Mouse (Mus musculus) brain, adult 2 months (tissue): Measurements from ENCODE around the gene Myl4.
A peak's percentile ranks its signal among the peaks of the same experiment; 100 is the strongest.

Experiments used
- DNase-seq: peaks from one replicate; pipeline ENCODE4 v3.0.0; 2011; ENCODE audit warnings: low read depth, low spot score

The Myl4 gene

DNA sequence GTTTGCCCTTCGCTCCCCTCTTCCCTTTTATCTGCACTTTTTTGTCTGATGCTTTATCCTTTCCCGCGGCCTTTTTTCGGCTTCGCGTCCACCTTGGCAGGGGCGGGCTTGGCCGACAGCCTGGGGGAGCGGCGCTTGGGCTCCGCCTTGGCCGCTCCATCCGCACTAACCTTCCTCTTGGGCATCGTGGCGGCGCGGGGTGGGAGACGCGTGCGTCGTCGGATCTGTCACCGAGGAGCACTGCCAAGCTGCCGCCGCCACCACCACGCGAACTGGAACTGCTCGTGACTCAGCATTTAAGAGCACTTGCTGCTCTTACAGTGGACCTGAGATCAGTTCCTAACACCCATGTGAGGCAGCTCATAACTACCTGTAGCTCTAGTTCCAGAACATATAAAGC, 20.9 kb downstream of the Myl4 start:
- peak; percentile 74 for DNase-seq

DNA sequence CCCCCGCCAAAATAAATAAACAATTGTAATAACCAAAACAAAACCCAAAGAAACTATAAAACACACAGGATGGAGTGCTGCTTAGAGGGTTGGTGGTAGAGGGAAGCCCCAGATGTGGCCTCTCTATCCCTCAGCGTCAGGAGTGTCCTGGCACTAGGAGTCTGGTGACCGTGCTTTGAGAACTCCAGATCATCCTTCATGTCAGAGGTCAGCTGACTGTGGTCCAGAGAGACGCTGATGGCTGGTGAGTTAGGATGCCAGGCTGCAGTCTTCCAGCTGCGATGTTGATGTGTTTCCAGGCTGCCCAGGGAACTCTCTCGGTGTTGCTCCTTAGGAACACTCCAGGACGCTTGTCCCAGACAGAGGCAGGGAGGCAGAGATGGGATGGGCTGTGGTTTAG, 21.6 kb downstream of the Myl4 start:
- no peak for DNase-seq

DNA sequence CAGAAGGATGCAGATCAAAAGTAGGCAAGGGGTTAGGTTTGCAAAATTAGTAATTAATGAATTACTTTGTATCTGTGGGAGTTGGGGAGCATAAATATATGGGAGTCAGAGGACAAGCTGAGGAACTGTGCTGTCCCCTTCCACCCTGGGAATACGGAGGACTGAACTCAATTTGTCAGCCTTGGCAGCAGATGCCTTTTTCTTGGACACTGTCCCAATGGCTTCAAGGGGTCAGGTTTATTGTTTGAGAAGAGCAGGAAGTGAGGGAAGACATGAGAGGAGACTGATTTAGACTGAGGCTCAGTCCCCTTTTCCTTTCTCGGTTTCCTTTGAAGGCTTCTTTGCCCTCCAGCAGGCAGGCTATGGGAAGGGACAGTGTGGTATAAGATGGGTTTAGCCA, 22.1 kb downstream of the Myl4 start:
- DNase-seq = no peak

DNA sequence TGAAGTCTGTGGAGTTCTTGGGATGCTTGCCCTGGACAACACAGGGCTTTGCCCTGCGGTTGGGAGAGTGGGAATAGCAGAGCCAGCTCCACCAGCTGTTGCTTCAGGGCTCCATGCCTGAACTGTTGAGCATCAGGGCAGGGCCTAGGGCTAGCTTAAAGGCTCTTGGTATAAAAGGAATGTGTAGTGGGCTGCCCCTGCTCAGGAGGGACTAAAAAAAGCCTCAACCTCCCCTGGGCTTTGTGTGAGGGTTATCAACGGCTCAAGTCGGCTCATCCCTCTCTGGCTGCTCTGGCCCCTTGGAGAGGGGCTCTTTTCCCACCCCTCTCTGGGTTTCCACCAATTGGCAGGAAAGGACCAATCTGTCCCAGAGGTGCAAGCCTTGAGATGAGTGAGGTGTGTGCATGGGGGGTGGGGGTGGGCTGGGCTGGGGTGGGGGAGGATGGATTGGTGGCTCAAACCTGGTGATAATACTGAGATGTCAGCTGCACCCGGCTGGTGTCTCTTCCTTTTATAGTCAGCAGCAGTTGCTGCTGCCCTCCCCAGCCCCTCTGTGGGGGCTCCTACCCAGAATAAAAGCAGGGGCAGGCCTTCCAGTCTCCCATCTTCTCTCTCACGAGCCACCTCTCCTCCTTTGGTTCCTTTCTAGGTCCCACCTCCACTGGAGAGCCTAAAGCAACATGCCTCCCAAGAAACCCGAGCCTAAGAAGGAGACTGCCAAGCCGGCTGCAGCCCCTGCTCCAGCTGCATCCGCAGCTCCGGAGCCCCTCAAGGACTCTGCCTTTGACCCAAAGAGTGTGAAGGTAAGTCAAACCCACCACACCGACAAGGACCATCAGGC, 26.5 kb downstream of the Myl4 start:
- no peak for DNase-seq

DNA sequence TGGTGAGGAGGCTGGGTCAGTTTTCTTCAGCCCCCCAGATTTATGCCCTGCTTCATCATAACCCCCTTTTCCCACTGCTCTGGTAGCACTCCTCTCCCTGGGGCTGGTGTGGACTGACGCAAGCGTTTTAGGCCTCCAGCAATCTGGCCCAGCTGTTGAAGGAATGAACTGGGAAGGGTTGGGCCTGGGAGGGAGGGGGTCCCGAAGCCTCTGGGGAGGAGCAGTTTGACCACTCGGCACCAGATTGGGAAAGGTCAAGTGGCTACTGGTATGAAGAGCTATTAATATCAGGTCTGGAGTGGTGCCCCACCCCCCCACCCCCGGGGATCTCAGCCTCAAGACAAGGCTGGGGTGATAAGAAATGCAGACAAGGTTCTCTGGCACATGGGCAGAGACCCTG, 27.6 kb downstream of the Myl4 start:
- no peak for DNase-seq

DNA sequence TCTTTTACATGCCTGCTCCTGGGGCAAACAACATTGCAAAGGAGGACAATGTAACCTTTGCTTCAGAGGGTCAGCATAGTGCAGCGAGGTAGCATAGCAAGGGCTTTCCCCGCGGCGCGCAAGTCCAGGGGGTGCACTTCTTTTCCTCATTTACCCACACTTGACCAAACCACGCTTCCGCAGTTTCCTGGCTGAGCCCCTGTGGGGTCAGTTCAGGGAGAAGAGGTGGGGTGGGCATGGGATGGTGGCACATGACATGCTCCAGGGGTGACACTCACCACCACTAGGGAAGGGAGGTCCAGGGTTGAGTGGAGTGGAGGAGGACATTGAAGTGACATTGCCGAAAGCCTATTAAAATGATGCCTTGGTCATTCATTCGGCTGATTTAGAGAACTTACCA, 28.6 kb downstream of the Myl4 start:
- DNase-seq = no peak

DNA sequence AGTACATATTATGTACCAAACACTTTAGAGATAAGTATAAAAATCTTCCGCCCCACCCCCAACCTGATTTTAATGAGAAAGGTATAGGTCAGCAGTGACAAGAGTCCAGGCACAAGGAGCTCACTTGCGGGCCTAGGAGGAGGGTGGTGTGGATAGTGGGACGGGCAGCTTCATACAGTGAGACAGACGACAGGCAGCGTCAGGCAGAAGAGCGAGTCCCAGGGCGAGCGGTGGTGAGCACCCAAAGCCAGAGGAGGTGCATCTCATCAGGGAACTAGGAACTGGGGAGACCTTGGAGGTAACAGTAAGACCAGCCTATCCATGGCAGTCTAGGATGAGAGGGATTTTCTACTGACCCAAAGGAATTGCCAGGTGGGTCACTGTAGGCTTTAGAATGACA, 29.1 kb downstream of the Myl4 start:
- no peak for DNase-seq

DNA sequence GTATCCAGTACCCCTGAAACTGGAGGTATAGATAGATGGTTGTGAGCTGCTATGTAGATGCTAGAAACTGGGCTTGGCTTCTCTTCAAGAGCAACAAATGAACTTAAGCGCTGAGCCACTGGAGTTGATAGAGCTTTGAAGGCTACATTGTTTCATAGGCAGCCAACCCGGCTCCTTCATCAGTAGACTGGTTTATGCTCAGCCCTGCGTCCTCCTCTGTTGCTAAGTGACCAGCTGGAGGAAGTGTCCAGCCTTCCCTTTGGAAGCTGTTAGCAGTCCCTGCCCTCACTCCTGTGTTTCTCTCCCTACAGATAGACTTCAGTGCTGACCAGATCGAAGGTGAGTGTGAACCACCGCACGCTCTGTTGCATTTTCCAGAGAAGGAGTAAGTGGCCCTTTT, 29.6 kb downstream of the Myl4 start:
- DNase-seq = peak; percentile 36

DNA sequence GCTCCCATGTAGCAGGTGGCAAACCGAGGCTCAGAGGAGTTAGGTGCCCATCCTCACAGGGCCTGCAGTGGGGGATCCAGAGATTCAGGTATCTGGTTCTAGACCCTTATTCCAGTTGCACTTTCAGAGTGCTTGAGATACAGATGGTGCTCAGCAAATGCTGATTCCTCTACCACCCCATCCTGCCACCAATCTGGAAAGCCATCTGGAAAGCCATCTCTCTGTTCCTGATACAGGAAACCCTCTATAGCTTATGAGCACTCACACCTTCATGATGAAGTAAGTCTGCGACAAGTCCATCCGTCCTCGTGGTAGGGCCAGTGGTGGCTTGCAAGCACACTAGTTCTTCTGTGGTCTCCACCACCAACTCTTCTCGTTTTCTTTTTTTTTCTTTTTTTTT, 30.1 kb downstream of the Myl4 start:
- peak; percentile 65 for DNase-seq

DNA sequence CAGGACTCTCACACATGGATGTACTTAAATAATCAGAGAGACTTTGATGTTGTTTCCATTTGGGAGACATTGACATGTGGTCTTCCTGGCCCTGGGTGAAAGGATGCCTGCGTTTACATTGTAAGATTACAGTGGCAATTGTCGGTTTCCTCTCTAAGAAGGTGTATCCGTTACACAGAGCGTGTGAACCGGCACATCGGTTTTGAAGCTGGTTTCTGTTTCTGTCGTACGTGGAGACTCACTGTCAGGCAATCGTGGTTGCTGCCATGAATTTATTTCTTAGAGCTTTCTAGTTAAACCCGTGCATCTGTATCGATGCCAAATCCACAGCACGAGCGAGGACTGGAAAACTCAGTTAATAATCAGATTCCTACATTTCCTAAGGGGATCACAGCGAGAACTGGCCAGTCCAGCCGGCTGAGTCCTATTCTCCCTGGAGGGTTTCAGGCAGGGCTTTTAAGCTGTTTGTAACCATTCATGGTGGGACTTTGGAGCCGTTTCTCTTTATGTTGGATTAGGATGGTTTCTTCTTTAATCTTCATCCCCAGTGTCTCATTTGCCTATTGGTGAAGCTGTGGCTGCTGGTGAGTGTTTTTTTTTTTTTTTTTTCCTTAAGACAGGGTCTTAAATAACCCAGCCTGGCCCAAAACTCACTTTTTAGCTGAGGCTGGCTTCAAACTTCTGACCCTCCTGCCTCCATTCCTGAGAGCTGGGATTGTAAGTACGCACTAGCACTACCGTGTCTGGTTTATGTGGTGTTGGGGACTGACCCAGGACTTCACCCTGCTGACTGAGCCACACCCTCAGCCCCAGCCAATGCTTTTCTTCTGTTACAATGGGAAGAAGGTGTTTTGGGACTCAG, 31.2 kb downstream of the Myl4 start:
- DNase-seq = no peak

DNA sequence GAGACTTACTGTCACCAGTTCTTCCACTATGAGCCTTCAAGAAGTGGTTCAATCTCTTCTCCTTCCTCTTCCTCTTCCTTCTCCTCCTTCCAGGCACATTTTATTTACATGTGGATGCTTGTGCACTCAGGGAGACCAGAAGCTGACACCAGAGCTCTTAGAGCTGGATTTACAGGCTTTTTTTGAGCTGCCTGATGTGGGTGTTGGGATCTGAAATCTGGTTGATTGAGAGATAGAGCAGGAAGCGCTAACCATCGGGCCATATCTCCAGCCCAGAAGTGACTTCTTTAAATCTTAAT, 31.8 kb downstream of the Myl4 start:
- DNase-seq = no peak

DNA sequence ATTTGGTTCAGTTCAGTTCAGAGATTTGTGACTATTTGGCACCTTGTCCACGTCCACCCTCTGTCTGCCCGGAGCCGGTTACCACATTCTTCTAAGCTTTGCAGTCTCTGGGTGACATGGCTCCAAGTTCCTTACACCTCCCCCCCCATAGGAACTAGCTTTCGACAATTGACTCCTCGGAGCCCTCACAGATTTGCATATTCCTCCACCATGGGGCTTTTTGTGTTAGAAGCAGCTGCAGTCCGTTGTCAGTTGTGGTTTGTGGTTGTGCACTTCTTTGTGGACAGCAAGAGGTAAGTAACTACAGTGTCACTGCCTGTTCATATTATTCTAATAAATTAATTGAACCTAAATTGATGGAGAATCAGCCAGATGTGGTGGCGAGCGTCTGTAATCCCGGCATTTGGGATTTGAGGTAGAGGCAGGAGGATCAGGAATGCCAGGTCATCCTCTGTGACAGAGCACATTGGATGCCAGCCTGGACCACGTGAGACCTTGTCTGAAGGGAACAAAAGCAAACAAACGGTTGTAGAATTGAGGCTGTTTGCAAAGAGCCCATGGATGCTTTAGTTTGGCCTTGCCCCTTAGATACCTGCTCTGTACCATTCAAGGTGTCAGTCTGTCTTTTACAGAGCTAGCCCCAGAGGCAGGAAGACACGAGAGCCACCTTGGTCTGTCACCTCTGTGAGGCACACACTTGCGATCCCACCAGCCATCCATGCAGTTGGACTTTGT, 32.3 kb downstream of the Myl4 start:
- DNase-seq = no peak

DNA sequence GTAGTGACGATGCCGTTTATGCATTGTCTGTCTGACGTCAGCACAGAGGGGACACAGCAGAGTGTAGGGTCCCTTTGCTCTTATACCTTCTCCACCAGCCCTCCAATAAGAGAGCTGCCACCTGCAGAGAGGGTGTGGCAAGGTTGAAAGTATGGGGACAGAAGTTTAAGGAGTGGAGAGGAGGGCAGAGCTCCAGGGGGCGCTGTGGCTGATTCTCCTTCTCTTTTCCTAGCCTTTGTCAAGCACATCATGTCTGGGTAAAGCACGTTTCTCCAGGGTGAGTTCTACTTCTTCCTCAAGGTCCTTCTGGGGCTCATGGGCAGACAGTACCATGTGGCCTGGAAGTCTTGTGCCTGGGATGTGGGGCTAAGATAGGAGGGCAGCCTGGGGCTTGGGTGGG, 35.0 kb downstream of the Myl4 start:
- no peak for DNase-seq

DNA sequence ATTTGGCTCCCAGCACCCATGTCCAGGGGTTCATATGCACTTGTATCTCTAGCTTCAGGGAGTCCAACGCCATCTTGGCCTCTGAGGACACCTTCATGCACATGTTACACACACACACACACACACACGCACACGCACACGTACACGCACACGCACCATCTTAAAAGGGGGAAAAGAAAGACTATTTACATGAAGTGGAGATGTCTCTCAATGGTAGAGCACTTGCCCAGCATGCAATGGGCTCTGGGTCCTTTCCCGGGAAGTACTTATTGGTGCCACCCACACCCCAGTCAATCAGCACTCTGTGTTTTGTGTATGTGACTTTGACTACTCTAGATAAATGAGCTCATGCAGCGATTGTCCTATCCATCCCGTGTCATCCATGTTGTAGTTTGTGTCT, 37.4 kb downstream of the Myl4 start:
- DNase-seq = no peak

DNA sequence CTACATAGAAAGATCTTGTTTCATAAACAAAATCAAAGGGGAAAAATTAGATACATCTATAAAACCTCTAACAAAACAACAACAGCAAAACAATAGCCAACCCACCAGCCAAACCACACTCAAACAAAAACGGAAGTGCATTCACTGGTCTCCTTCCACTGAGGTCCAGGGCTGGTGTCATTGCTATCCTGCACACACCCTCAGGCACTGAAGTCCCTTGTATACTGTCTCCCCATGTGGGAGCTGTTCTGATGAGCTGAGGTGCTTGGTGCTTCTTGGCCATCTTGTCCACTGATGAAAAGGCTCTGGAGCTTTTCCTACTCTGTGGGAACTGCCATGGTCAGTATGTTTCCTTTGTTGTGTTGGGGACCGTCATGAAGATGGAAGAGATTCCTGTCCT, 38.0 kb downstream of the Myl4 start:
- no peak for DNase-seq

DNA sequence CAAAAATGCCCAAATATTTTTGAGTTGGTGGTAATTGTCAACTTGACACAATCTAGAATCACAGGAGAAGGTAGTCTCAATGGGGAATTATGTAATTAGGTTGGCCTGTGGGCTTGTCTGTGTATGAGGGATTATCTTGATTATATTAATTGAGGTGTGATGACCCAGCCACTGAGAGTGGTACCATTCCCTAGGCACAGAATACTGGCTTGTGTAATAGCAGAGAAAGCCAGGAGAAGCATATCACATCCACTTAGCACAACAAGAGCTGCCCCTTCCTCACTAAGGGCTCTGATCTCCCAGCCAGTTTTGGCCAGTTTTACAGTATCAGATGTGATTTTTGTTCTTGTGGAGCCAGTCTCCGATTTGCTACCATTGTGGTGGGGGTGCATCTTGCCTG, 39.1 kb downstream of the Myl4 start:
- no peak for DNase-seq

DNA sequence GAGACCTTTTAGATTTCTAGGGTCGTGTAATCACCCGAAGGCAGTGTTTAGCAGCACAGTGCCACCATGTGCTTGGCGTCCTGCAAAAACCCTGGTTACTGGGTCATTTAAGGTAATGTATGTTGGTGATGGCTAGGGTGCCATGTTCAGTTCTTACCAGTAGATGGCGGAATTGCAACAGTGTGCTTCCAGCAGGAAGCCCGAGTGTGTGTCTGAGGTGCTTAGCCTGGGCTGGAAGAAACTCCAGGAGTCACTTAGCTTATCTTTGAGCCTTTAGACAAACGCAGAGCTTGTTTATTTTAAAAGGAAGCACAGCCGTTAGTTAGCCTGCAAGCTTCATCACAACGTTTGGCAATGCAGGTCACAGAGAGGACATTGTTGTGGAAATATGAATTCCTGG, 39.7 kb downstream of the Myl4 start:
- DNase-seq = peak; percentile 94

DNA sequence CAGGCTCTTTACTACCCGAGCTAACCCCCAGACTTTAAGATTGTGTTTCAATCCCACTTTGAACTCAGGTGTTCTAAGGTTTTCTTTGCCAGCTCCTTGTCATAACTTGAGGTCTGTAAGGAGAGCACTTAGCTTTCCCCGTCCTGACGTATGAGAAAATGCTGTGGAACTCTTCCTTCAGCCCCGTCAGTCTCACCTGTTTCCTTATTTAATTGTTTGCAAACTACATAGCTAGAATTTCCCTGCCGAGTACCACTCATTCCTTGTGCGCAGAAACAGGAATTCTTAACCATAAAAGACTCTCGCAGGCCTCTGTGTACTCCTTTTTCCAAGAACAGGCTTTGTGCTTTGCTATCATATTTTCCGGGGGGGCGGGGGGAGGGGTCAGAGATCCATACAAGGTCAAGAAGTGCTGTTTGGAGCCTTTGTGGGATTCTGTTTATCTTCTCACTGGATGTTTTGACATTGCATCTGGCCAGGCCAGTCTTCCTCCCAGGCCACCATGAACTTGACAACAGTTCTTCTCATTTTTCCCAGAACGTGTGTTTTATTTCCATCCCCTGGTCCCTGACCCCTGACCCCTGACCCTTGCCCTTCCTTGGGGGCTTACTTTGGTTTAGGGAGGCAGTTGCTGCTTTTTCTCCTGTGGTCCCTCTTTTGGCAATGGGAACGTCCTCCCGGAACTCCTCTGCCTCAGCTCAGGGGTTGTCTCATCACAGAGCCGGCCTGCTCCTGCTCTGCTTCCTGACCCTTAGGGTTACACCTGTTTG, 41.8 kb downstream of the Myl4 start:
- DNase-seq = no peak

DNA sequence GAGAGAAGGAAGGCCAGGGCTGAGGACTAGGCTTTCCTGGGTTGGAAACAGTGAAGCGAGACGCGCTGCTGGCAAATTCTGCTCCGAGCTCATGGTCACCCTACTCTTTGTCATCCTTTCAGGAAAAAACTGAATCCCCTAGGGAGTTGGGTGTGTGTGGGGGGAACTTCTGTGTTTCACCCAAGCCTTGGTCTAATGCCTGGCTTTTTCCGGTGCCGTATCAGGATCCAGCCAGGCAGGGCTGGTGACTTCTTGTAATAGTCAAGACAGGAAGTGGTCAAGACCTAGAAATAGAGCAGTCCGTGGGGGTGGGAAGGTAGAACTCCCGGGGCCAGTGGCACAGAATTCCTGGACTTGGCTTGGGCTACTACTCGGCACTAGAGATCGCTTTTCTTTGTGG, 45.9 kb downstream of the Myl4 start:
- DNase-seq = no peak

DNA sequence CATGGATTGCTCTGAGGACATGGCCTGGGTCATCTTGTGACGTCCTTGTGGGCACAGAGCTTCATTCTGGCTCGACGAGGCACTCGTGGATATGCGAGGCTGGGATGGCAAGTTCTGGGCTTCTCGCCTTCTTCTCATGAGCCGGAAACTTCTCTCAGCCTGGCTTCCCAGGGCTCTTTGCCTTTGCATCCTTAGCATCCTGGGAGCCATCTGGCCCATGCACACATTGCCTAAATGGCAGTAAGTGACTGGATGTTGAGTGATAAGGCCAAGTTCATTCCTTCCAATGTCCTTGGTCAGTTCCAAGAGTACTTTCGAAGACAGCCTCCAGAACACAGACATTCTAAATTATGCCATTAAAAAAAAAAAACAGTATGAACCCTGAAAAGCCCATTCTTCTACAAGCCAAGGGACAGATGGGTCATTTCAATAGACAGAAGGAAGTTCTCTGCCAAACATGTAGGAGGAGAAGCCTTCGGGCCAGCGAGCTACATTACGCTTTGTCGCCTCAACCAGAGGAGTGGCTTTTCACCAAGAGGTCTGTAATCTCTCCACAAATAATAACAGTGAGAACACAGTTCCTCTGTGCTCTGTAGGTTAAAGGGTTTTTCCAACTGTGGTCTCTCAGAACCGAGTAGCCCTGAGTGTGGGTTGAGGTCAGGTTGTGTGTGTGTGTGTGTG, 48.9 kb downstream of the Myl4 start:
- DNase-seq = peak; percentile 56

DNA sequence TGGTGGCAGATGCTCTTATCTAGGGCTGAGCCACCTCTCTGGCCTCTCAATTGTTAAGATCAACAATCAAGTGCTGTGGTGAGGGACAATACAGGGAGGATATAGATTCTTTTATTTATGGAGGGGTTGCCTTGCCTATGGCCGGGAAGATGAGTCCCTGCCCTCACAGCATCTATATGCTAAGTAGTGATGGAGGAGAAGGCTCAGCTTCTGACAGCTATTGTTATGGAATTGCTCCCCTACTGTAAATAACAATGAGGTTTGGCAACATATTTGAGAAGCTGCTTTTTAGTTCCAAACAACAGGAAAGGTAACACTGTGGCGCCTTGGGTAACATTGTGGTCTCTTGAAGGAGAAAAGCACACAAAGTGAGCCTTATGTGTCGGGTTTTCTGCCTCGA, 50.2 kb downstream of the Myl4 start:
- DNase-seq = no peak
